Mouse (Mus musculus) kidney, adult 2 months (tissue): ENCODE measurements around the gene Ncor2. TPM values are rescaled to one million over a fixed set of nuclear protein-coding genes. Genes with fewer than 3 reads are reported as not detected.

ENCODE experiments used
- DNase-seq: peaks from one replicate; pipeline ENCODE4 v3.0.0; 2021
- H3K27ac ChIP-seq: fragments of 200-500 bp; 2 replicates; pipeline ENCODE4 v1.5.1; 2012; ENCODE audit warnings: low read depth, low read length, control low read depth, inconsistent platforms; ENCODE audit not compliant: insufficient read depth
- H3K27me3 ChIP-seq: fragments of 200-500 bp; replicated peaks from 2 replicates; pipeline ENCODE4 v1.6.1; 2012; ENCODE audit warnings: mild to moderate bottlenecking, moderate library complexity, low read length, inconsistent platforms; ENCODE audit not compliant: control insufficient read depth, insufficient read depth
- H3K36me3 ChIP-seq: fragments of 200-500 bp; 2 replicates; pipeline ENCODE4 v1.6.1; 2012; ENCODE audit warnings: mild to moderate bottlenecking, moderate library complexity, low read length, inconsistent platforms; ENCODE audit not compliant: control insufficient read depth, insufficient read depth
- H3K4me1 ChIP-seq: fragments of 200-500 bp; 2 replicates; pipeline ENCODE4 v1.6.1; 2011; ENCODE audit warnings: low read length; ENCODE audit not compliant: control insufficient read depth, insufficient read depth
- H3K4me3 ChIP-seq: fragments of 200-500 bp; 2 replicates; pipeline ENCODE4 v1.5.1; 2011; ENCODE audit warnings: mild to moderate bottlenecking, low read depth, low read length, control low read depth; ENCODE audit not compliant: insufficient read depth
- CTCF ChIP-seq: fragments of 200-500 bp; conservative IDR thresholded peaks from 2 replicates; pipeline ENCODE4 v1.5.1; 2011; ENCODE audit warnings: low read depth, mild to moderate bottlenecking, control low read depth, low read length, moderate library complexity, mixed read lengths; ENCODE audit not compliant: insufficient read depth, insufficient read length
- POLR2A ChIP-seq: fragments of 200-500 bp; IDR thresholded peaks from one replicate; pipeline ENCODE4 v1.6.1; 2011; ENCODE audit warnings: low read depth, low read length, control low read depth
- WGBS: fragments of 180-500 bp; shearing (Covaris S2); methylation state at CpG from one replicate; pipeline ENCODE4 v1.1.7; 2018; 5-methylcytosine and 5-hydroxymethylcytosine counted together
- polyA plus RNA-seq: library from polyadenylated mRNA; depleted of rRNA; stranded (reverse); fragments of >200 nt; gene quantifications from 2 replicates; pipeline ENCODE4 v1.2.3, GENCODE M21; 2012

Gene Ncor2
- polyA plus RNA-seq, 1 experiment = 38.8 TPM

DNA sequence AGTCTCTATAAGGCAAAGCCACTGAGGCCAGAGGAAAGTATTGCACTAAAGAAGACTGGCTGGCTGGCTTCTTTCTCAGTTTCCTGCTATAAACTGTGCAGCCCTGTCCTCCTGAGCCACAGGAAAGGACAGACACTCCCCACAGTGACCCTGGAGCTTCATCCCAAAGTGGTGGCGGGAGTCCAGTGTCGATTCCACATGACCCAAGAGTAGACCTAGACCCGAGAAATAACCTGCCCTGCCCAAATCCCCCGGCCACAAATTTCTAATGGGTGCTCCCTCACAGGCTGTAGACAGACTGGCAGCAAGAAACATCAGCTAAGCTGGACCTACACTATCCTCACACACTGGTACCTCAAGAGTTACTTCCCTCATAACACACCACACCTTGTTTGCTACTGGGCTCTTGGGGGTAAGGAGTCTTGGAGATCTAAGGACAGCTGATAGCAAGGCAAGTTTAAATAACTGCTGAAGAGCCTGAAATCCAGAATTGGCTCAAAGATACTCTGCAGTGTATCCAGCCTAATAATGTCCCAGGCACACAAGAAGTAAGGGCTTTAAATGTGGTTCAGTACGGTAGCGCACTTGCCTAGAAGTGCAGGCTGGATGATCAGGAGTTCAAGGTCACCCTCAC, 1.7 kb upstream of the Ncor2 start:
- DNase-seq = peak; percentile 27

DNA sequence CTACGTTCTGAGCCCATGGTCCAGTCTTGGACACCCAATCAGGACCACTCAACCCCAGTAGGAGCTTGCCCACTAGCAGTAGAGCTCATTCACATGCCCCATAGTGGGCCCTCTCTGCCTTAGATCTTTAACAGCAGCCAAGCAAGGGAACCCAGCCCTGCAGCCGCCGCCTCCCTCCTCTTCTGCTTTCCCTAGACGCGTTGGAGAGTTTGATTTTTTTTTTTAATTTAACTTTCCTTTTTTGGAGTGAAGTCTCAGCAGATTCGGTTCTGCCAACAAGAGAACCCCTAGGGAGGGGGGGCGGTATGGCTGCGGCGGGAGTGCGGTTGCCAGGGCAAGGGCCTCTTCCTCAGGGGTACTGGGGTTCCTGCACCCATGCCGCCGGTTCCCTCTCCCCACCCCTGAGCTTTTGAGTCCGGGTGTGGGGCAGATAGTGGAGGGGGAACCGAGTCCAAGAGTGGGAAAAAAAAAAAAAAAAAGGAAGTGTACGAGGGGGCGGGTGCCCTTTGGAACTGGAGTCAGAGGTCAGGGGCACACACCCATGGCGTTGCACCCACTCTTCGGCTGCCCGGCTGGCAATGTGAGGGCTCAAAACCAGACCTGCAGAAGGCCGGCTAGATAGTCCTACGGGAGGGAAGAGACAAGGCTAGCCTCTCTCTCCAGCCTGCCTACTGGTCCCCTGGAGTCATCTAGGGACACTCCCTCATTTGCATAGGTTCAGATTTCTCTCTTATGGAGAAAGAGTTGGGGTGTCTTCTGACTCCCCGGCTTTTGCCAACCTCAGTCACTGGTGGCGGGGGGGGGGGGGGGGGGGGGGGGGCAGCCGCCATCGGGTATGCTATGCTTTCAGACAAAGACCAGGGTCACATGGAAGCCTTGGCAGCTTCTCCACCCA, 963 bp upstream of the Ncor2 start:
- Histone ChIP-seq H3K27ac (peak overlapping the region; percentile 29; the same call in 1 of the 2 replicates), H3K4me1 (peaks cover 23% of the 10 kb centered on the region), H3K36me3 (no peaks in the 10 kb centered on the region), H3K27me3 (no peaks in the 10 kb centered on the region), H3K4me3 (peak overlapping the region; percentile 39)
- TF ChIP-seq CTCF (no peak), POLR2A (no peak)
- DNase-seq = peak; percentile 72
- 7% methylated on average over 24 of the region's 25 CpGs for WGBS

More for the DNA sequence above, 1.7 kb upstream of the Ncor2 start:
- Histone ChIP-seq H3K27me3 (no peaks in the 10 kb centered on the region), H3K27ac (no peak overlapping the region), H3K36me3 (no peaks in the 10 kb centered on the region), H3K4me1 (peaks cover 15% of the 10 kb centered on the region), H3K4me3 (no peak overlapping the region)
- WGBS = 69% methylated on average over 6 of the region's 6 CpGs
- TF ChIP-seq CTCF = no peak
- no peak for TF ChIP-seq POLR2A

DNA sequence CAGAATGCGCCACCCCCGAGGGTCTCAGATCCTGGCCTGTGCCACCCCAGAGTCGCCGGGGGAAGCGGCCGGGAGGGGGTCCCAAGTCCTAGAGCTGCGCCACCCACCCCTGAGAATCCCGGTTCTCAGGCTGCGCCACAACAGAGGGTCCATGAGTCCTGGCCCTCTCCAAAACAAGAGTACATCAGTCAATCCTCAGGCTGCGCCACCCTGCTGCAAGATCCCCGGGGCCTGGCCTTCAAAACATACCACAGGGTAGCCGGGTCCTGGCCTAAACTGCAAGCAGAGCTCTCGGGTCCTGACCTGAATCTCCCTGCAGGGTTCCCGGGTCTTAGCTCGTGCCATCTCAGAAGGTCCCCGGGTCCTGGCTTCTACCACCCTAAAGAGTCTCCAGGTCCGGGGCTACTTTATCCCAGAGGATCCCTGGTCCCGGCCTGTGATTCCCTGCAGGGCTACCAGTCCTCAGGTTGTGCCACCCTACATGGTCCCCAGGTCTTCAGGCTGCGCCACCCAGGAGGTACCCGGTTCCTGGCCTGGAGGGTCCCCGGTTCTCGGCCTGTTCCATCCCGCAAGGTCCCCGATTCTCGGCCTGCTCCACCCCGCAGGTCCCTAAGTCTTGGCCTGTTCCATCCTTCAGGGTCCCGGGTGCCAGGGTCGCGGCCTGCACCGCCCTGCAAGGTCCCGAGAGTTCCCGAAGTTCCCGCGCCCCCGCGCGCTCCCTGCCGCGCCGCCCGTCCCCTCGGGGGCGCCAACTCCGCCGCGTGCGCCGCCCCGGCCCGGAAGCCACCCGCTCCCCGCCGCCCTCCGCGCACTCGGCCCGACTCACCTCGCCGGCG, 630 bp downstream of the Ncor2 start:
- H3K27me3 ChIP-seq = no peaks in the 10 kb centered on the region
- H3K36me3 ChIP-seq = no peaks in the 10 kb centered on the region
- DNase-seq = peak; percentile 74
- peaks cover 36% of the 10 kb centered on the region for H3K4me1 ChIP-seq
- H3K27ac ChIP-seq = peak overlapping the region; percentile 90
- H3K4me3 ChIP-seq = peak overlapping the region; percentile 94
- TF ChIP-seq POLR2A = no peak
- no peak for TF ChIP-seq CTCF
- WGBS = 4% methylated on average over 58 of the region's 60 CpGs

DNA sequence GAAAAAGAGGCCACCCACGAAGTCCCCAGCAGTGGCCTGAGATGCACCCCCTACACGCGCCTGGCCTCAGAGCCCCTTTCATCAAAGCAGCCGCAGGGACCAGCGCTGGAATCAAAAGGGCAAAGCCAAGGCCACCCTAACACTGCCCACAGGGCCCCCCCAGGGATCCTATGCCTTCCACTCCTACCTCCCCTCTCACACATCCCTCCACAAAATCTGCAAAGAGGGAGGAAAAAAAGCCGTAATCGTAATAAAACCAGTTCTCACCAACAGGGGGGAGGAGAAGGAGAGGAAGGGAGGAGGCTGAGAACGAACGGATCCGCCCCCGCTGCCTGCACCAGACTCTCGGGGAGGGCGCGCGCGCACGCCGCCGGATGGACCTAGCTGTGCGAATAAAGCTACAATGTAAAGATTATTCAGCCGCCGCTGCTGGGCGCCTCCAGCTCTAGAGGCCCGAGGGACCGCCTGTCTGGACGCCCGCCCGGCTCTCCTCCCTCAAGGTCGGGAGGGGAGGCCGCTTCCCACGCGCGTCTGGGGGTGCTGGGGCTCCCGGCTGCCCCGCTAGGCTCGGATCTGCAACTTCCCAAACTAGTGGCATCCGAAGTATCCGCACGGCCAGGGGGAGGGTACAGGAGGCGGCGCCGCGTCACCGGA, 1.4 kb downstream of the Ncor2 start:
- H3K4me3 ChIP-seq = peak overlapping the region; percentile 94
- H3K27me3 ChIP-seq = no peaks in the 10 kb centered on the region
- peak; percentile 83 for DNase-seq
- H3K36me3 ChIP-seq = no peaks in the 10 kb centered on the region
- peaks cover 41% of the 10 kb centered on the region for H3K4me1 ChIP-seq
- H3K27ac ChIP-seq = peak overlapping the region; percentile 90
- TF ChIP-seq POLR2A (no peak), CTCF (0 out of 2 replicates have a peak, but pooled peaks have one; percentile 28)
- 1% methylated on average over 44 of the region's 44 CpGs for WGBS

DNA sequence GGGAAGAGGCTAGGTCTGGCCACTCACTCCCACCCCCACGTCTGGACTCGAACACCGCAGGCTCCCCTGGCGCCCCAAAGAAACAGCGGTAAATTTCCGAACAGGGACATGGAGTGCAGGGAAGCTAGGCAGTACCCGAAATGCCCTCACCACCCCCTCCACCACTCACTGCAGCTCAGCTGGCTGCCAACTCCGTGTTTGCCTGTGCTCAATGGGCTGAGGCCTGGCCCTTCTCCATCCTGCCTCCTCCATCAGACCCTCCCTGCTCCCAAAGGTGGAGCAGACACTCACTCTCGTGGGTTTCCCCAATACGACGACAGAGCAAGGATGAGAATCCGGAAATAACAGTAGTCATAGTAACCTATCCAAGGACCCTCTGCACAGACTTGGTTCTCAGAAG, 2.2 kb downstream of the Ncor2 start:
- H3K27me3 ChIP-seq = no peaks in the 10 kb centered on the region
- DNase-seq = peak; percentile 73
- H3K4me1 ChIP-seq = peaks cover 41% of the 10 kb centered on the region
- TF ChIP-seq CTCF (no peak), POLR2A (no peak)
- no peaks in the 10 kb centered on the region for H3K36me3 ChIP-seq
- H3K27ac ChIP-seq = peak overlapping the region; percentile 90
- H3K4me3 ChIP-seq = peak overlapping the region; percentile 94
- 14% methylated on average over 12 of the region's 12 CpGs for WGBS

DNA sequence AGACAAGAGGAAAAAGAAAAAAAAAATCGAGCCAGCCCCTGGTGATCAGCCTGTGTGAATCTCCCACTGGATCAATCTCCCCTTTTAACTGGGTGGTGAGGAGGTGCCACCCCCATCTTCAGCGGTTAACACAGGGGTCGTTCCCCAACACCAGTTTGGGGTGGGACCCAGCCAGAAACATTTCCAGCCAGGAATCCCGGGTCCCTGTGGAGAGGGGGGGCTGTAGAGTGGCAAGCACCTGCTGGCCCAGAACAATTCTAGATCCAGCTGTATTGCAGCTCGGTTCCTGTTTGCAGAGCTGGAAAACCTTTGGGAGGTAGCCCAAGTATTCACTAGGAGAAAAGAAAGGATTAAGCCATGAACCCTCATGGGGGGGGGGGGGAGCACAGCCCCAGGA, 2.7 kb downstream of the Ncor2 start:
- Histone ChIP-seq H3K36me3 (no peaks in the 10 kb centered on the region), H3K4me1 (peaks cover 42% of the 10 kb centered on the region), H3K27ac (peak overlapping the region; percentile 59), H3K4me3 (peak overlapping the region; percentile 94; the same call in 1 of the 2 replicates), H3K27me3 (no peaks in the 10 kb centered on the region)
- TF ChIP-seq POLR2A = no peak
- no peak for TF ChIP-seq CTCF
- no peak for DNase-seq
- WGBS = 41% methylated on average over 5 of the region's 5 CpGs
